In the genomic region with DNA sequence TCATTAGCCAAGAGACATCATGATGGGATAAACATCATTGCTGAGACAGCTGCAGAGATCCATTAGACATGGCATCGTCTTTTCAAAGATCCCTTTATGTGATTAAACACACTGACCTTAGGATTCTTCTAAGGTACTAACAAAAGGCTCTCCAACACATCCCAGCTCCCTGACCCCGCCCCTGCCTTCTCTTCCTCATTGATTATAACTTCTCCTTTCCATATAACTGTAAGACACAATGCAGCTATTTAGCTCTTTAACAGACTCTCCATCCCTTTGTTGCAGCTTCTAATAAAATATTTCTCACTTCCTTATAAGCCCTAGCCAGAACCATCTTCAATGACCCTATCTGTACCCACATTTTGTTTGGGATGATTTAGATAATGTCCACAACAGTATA, we compare ENCODE assay signal across 16 mouse cellular contexts.
"Had no signal": no experiment of that assay in that cellular context is flagged by ENCODE, and none has a peak within 500 bp of the region (broad histone marks: within the 10 kb centered on the region; RNA-seq: fewer than 3 reads in every experiment).

No protein-coding gene starts in this region.

- H3K4me3 ChIP-seq: liver, embryonic 13.5 days; midbrain, embryonic 12.5 days; midbrain, embryonic 15.5 days; myocyte; neural tube, embryonic 13.5 days; stomach, embryonic 15.5 days had no signal

- H3K27ac ChIP-seq: liver, embryonic 13.5 days; midbrain, embryonic 12.5 days; midbrain, embryonic 15.5 days; neural tube, embryonic 13.5 days; stomach, embryonic 15.5 days had no signal

- H3K36me3 ChIP-seq: liver, embryonic 13.5 days; midbrain, embryonic 12.5 days; midbrain, embryonic 15.5 days; neural tube, embryonic 13.5 days; stomach, embryonic 15.5 days had no signal

- H3K9ac ChIP-seq: liver, embryonic 13.5 days; midbrain, embryonic 12.5 days; midbrain, embryonic 15.5 days; neural tube, embryonic 13.5 days; stomach, embryonic 15.5 days had no signal

- H3K4me1 ChIP-seq: liver, embryonic 13.5 days; midbrain, embryonic 12.5 days; midbrain, embryonic 15.5 days; neural tube, embryonic 13.5 days; stomach, embryonic 15.5 days had no signal

- ATAC-seq: midbrain, embryonic 15.5 days had no signal

- H3K4me2 ChIP-seq: liver, embryonic 13.5 days; midbrain, embryonic 12.5 days; midbrain, embryonic 15.5 days; neural tube, embryonic 13.5 days; stomach, embryonic 15.5 days had no signal

- H3K27me3 ChIP-seq: liver, embryonic 13.5 days; midbrain, embryonic 12.5 days; midbrain, embryonic 15.5 days; neural tube, embryonic 13.5 days; stomach, embryonic 15.5 days had no signal

- H3K9me3 ChIP-seq: liver, embryonic 13.5 days; midbrain, embryonic 12.5 days; midbrain, embryonic 15.5 days; neural tube, embryonic 13.5 days; stomach, embryonic 15.5 days had no signal

- DNase-seq: kidney, adult 11 months; kidney, adult 8-10 months; kidney, postnatal 14 days; kidney, postnatal 4 days; layer of hippocampus, adult 9-11 months; liver, embryonic 13.5 days; lung, adult 2 months; retina, postnatal 1 day; right cerebral cortex, postnatal 25 days; spleen, adult 18-20 months; thymus, postnatal 25 days had no signal
